Mouse (Mus musculus): ENCODE results near the gene Rap2b. TPM values are rescaled to one million over a fixed set of nuclear protein-coding genes. Genes with fewer than 3 reads are reported as not detected.
A peak's percentile ranks its signal among the peaks of the same experiment; 100 is the strongest.

Rap2b gene
- 1 to 10 TPM; 2.6 to 3.9 TPM for total RNA-seq (2021)
- long read RNA-seq, experiment 1, full-length matches to known transcripts: 4 of 5 reads
- long read RNA-seq, experiment 1, partial matches to known transcripts: 0 of 5 reads
- long read RNA-seq, experiment 1, other reads (novel, unspliced or antisense): 1 of 5 reads
- long read RNA-seq, experiment 2, full-length matches to known transcripts: 3 of 4 reads
- long read RNA-seq, experiment 2, partial matches to known transcripts: 0 of 4 reads
- long read RNA-seq, experiment 2, other reads (novel, unspliced or antisense): 1 of 4 reads

- no peak for DNase-seq
- intact Hi-C loops (cut with DNase I; ENCODE audit: low total_unique reads): no loop called here
These were observed at the start of gene Rap2b for GRCm38 (mm10) chr3:61361338-61361737. TSS of gene Rap2b (plus strand) at chr3:61361638.

- intact Hi-C loops (cut with DNase I; ENCODE audit: low total_unique reads): no loop called here
- no peak for DNase-seq
These were observed 46.4 kb upstream of the Rap2b start for GRCm38 (mm10) chr3:61315002-61315401.

- intact Hi-C loops (cut with DNase I; ENCODE audit: low total_unique reads): no loop called here
- DNase-seq: no peak
These were observed 41.4 kb upstream of the Rap2b start for GRCm38 (mm10) chr3:61320031-61320430.

GRCm38 (mm10) chr3:61321632-61322031 lies 39.8 kb upstream of the Rap2b start:
- no peak for DNase-seq
- intact Hi-C loops (cut with DNase I; ENCODE audit: low total_unique reads): no loop called here

- intact Hi-C loops (cut with DNase I; ENCODE audit: low total_unique reads): no loop called here
These were observed 25.2 kb upstream of the Rap2b start for GRCm38 (mm10) chr3:61336205-61336604.

GRCm38 (mm10) chr3:61337230-61337629 lies 24.2 kb upstream of the Rap2b start:
- intact Hi-C loops (cut with DNase I; ENCODE audit: low total_unique reads): no loop called here

More at GRCm38 (mm10) chr3:61336205-61336604, 25.2 kb upstream of the Rap2b start:
- DNase-seq: no peak

GRCm38 (mm10) chr3:61340321-61340720 lies 21.1 kb upstream of the Rap2b start:
- intact Hi-C loops (cut with DNase I; ENCODE audit: low total_unique reads): no loop called here
- DNase-seq: no peak

More at GRCm38 (mm10) chr3:61337230-61337629, 24.2 kb upstream of the Rap2b start:
- no peak for DNase-seq

GRCm38 (mm10) chr3:61344031-61344430 lies 17.4 kb upstream of the Rap2b start:
- no peak for DNase-seq
- intact Hi-C loops (cut with DNase I; ENCODE audit: low total_unique reads): no loop called here

- intact Hi-C loops (cut with DNase I; ENCODE audit: low total_unique reads): no loop called here
- DNase-seq: no peak
These were observed 15.8 kb upstream of the Rap2b start for GRCm38 (mm10) chr3:61345636-61346035.

GRCm38 (mm10) chr3:61348036-61348614 lies 13.3 kb upstream of the Rap2b start:
- intact Hi-C loops (cut with DNase I; ENCODE audit: low total_unique reads): no loop called here
- no peak for DNase-seq

- intact Hi-C loops (cut with DNase I; ENCODE audit: low total_unique reads): no loop called here
- DNase-seq: no peak
These were observed 12.0 kb upstream of the Rap2b start for GRCm38 (mm10) chr3:61349433-61349832.

- DNase-seq: no peak
- intact Hi-C loops (cut with DNase I; ENCODE audit: low total_unique reads): no loop called here
These were observed 6.0 kb upstream of the Rap2b start for GRCm38 (mm10) chr3:61355464-61355863.

- no peak for DNase-seq
- intact Hi-C loops (cut with DNase I; ENCODE audit: low total_unique reads): no loop called here
These were observed 3.3 kb upstream of the Rap2b start for GRCm38 (mm10) chr3:61358107-61358506.

GRCm38 (mm10) chr3:61358756-61359293 lies 2.6 kb upstream of the Rap2b start:
- intact Hi-C loops (cut with DNase I; ENCODE audit: low total_unique reads): no loop called here
- no peak for DNase-seq

GRCm38 (mm10) chr3:61362821-61363160 lies 1.4 kb downstream of the Rap2b start:
- intact Hi-C loops (cut with DNase I; ENCODE audit: low total_unique reads): no loop called here
- no peak for DNase-seq

- peak; percentile 93 for DNase-seq
- intact Hi-C loops (cut with DNase I; ENCODE audit: low total_unique reads): no loop called here
These were observed 1.9 kb downstream of the Rap2b start for GRCm38 (mm10) chr3:61363161-61363988.

GRCm38 (mm10) chr3:61363989-61364660 lies 2.7 kb downstream of the Rap2b start:
- intact Hi-C loops (cut with DNase I; ENCODE audit: low total_unique reads): no loop called here
- DNase-seq: peak; percentile 97

- no peak for DNase-seq
- intact Hi-C loops (cut with DNase I; ENCODE audit: low total_unique reads): no loop called here
These were observed 3.2 kb downstream of the Rap2b start for GRCm38 (mm10) chr3:61364661-61364977.

GRCm38 (mm10) chr3:61364978-61365778 lies 3.7 kb downstream of the Rap2b start:
- intact Hi-C loops (cut with DNase I; ENCODE audit: low total_unique reads): no loop called here
- DNase-seq: peak; percentile 44

Data from gastrocnemius, postnatal 14 days (tissue).